Mouse (Mus musculus) intestine, postnatal 0 days (tissue): ENCODE data around the gene Ak8. TPM values are rescaled to one million over a fixed set of nuclear protein-coding genes. Genes with fewer than 3 reads are reported as not detected.

ENCODE experiments used
- ATAC-seq: fragments of 200-750 bp; cut with Nextera tagmentation; 2 replicates; pipeline ENCODE4 v1.8.0; 2017; ENCODE audit warnings: mild to moderate bottlenecking, moderate TSS enrichment, moderate library complexity
- H3K27ac ChIP-seq: fragments of 300-500 bp; sonication (generic); 2 replicates; pipeline ENCODE4 v1.5.1; 2014; ENCODE audit warnings: mild to moderate bottlenecking, low read depth, low read length, moderate library complexity
- H3K27me3 ChIP-seq: fragments of 300-500 bp; sonication (generic); replicated peaks from 2 replicates; pipeline ENCODE4 v1.6.1; 2014; ENCODE audit warnings: low read length, mixed read lengths; ENCODE audit not compliant: control insufficient read depth, insufficient read depth
- H3K36me3 ChIP-seq: fragments of 300-500 bp; sonication (generic); 2 replicates; pipeline ENCODE4 v1.6.1; 2014; ENCODE audit warnings: mild to moderate bottlenecking, moderate library complexity; ENCODE audit not compliant: control insufficient read depth, insufficient read depth
- H3K4me1 ChIP-seq: fragments of 300-500 bp; sonication (generic); replicated peaks from 2 replicates; pipeline ENCODE4 v1.6.1; 2014; ENCODE audit warnings: antibody characterized with exemption, low read length, mixed read lengths; ENCODE audit not compliant: control insufficient read depth, insufficient read depth
- H3K4me2 ChIP-seq: fragments of 300-500 bp; sonication (generic); replicated peaks from 2 replicates; pipeline ENCODE4 v1.6.1; 2014; ENCODE audit warnings: low read depth, mild to moderate bottlenecking, moderate library complexity
- H3K4me3 ChIP-seq: fragments of 300-500 bp; sonication (generic); 2 replicates; pipeline ENCODE4 v1.5.1; 2014; ENCODE audit warnings: low read depth, low read length
- H3K9ac ChIP-seq: fragments of 300-500 bp; sonication (generic); 2 replicates; pipeline ENCODE4 v1.6.1; 2014; ENCODE audit warnings: mild to moderate bottlenecking, low read depth, low read length
- H3K9me3 ChIP-seq: fragments of 300-500 bp; sonication (generic); 2 replicates; pipeline ENCODE4 v1.6.1; 2016; ENCODE audit warnings: mixed run types; ENCODE audit not compliant: control insufficient read depth
- CTCF ChIP-seq: sonication (generic); IDR thresholded peaks from 2 replicates; pipeline ENCODE4 v1.5.1; 2016; ENCODE audit warnings: low read depth, mild to moderate bottlenecking, control low read depth, antibody characterized with exemption, moderate library complexity
- WGBS: fragments of 180-500 bp; shearing (Covaris S2); extraction: QIAGEN DNeasy Blood & Tissue Kit; methylation state at CpG from one replicate; pipeline ENCODE4 v1.1.7; 2014; 5-methylcytosine and 5-hydroxymethylcytosine counted together
- polyA plus RNA-seq: library from polyadenylated mRNA; unstranded; fragments of >200 nt; fragmentation: Nextera tagmentation; extraction: Ambion mirVana; gene quantifications from 2 replicates; pipeline ENCODE4 v1.2.1, GENCODE M21; 2015

Ak8 gene
- polyA plus RNA-seq, 1 experiment from 2014 or later, result not detected

GRCm38 (mm10) chr2:28780001-28780782 is 80.2 kb downstream of the Ak8 start:
- Histone ChIP-seq H3K27me3 (no peaks in the 10 kb centered on the region), H3K4me2 (no peak overlapping the region), H3K4me1 (no peaks in the 10 kb centered on the region), H3K36me3 (no peaks in the 10 kb centered on the region), H3K4me3 (no peak overlapping the region), H3K9ac (no peak overlapping the region), H3K27ac (no peak overlapping the region), H3K9me3 (no peaks in the 10 kb centered on the region)
- no peak for TF ChIP-seq CTCF
- WGBS, result 71% methylated on average over 16 of the region's 16 CpGs
- no peak for ATAC-seq

GRCm38 (mm10) chr2:28781310-28781709 is 81.3 kb downstream of the Ak8 start:
- no peak overlapping the region for H3K4me3 ChIP-seq
- no peak overlapping the region for H3K27ac ChIP-seq

GRCm38 (mm10) chr2:28786355-28787066 is 86.5 kb downstream of the Ak8 start:
- H3K9ac ChIP-seq, result no peak overlapping the region
- H3K9me3 ChIP-seq, result no peaks in the 10 kb centered on the region
- no peaks in the 10 kb centered on the region for H3K27me3 ChIP-seq
- H3K4me1 ChIP-seq, result no peaks in the 10 kb centered on the region
- TF ChIP-seq CTCF, result no peak
- H3K27ac ChIP-seq, result no peak overlapping the region
- H3K36me3 ChIP-seq, result no peaks in the 10 kb centered on the region
- H3K4me3 ChIP-seq, result no peak overlapping the region
- H3K4me2 ChIP-seq, result no peak overlapping the region
- WGBS, result 64% methylated on average over 16 of the region's 16 CpGs
- ATAC-seq, result no peak

More at GRCm38 (mm10) chr2:28781310-28781709, 81.3 kb downstream of the Ak8 start:
- Histone ChIP-seq H3K27me3 (no peaks in the 10 kb centered on the region), H3K4me2 (no peak overlapping the region), H3K4me1 (no peaks in the 10 kb centered on the region), H3K36me3 (no peaks in the 10 kb centered on the region), H3K9me3 (no peaks in the 10 kb centered on the region), H3K9ac (no peak overlapping the region)
- no peak for TF ChIP-seq CTCF
- no peak for ATAC-seq
- WGBS, result 87% methylated on average over 4 of the region's 4 CpGs

- no peaks in the 10 kb centered on the region for H3K36me3 ChIP-seq
- ATAC-seq, result no peak
- H3K4me1 ChIP-seq, result no peaks in the 10 kb centered on the region
- H3K9me3 ChIP-seq, result no peaks in the 10 kb centered on the region
- H3K4me3 ChIP-seq, result no peak overlapping the region
- TF ChIP-seq CTCF, result no peak
- no peak overlapping the region for H3K9ac ChIP-seq
- H3K27me3 ChIP-seq, result no peaks in the 10 kb centered on the region
- 68% methylated on average over 6 of the region's 6 CpGs for WGBS
- H3K4me2 ChIP-seq, result no peak overlapping the region
- no peak overlapping the region for H3K27ac ChIP-seq
Observed at GRCm38 (mm10) chr2:28787067-28787619, 87.2 kb downstream of the Ak8 start.

GRCm38 (mm10) chr2:28792931-28793610 is 93.1 kb downstream of the Ak8 start:
- H3K27ac ChIP-seq, result peak overlapping the region; percentile 21; the same call in 1 of the 2 replicates
- H3K9ac ChIP-seq, result no peak overlapping the region
- no peak overlapping the region for H3K4me3 ChIP-seq
- no peak for ATAC-seq
- no peaks in the 10 kb centered on the region for H3K4me1 ChIP-seq
- WGBS, result 27% methylated on average over 5 of the region's 6 CpGs
- no peak for TF ChIP-seq CTCF
- no peaks in the 10 kb centered on the region for H3K36me3 ChIP-seq
- H3K27me3 ChIP-seq, result no peaks in the 10 kb centered on the region
- H3K4me2 ChIP-seq, result peak overlapping the region; percentile 30
- H3K9me3 ChIP-seq, result no peaks in the 10 kb centered on the region

- ATAC-seq, result no peak
- 81% methylated on average over 5 of the region's 5 CpGs for WGBS
Observed at GRCm38 (mm10) chr2:28794623-28795022, 94.7 kb downstream of the Ak8 start.

More at GRCm38 (mm10) chr2:28794623-28795022, 94.7 kb downstream of the Ak8 start:
- Histone ChIP-seq H3K27ac (no peak overlapping the region), H3K36me3 (no peaks in the 10 kb centered on the region), H3K4me2 (no peak overlapping the region), H3K9me3 (no peaks in the 10 kb centered on the region), H3K27me3 (no peaks in the 10 kb centered on the region), H3K9ac (no peak overlapping the region), H3K4me1 (no peaks in the 10 kb centered on the region), H3K4me3 (no peak overlapping the region)
- TF ChIP-seq CTCF, result peak; percentile 34
